Mouse (Mus musculus): ENCODE data around the gene Slc7a1. TPM values are rescaled to one million over a fixed set of nuclear protein-coding genes. Genes with fewer than 3 reads are reported as not detected.
A peak's percentile ranks its signal among the peaks of the same experiment; 100 is the strongest.

The Slc7a1 gene
- total and polyA plus RNA-seq, 3 experiments: 30.8 to 82.5 (median 72.9) TPM

DNA sequence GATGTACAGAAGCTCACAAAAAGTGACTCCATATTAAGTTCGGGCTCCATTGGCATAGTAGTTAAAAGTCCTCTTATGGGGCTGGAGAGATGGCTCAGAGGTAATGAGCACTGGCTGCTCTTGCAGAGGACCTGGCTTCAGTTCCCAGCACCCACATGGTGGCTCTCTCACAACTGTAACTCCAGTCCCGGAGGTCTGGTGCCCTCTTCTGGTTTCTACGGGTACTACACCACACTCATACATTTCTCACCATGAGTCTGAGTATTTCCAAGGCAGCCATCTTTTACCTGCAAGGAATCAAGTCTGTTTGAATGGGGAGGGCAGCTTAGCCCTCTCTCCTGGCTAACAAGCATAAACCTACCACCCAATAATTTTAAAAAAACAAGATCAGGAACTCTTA lies 30.5 kb downstream of the Slc7a1 start:
- DNase-seq: no peak

GRCm38 (mm10) chr5:148367816-148368215 lies 31.9 kb downstream of the Slc7a1 start:
- DNase-seq: peak; percentile 61

DNA sequence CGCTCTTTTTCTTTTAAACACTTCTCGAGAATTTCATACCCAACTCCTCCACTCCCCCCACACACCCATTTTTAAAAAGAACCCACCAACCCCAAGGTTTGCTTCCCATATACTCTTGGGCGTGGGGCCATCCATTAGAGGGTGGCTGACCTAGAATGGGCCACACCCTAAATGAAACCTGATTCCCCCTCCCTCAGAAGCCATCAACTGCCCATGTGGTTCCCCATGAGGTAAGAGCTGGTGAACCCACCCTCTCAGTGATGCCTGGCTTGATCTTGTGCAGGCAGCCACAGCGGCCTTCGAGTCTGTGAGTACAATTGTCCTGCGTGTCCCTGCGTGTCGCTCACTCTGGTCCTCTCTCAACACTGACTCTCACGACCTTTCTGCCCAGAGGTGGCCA lies 33.2 kb downstream of the Slc7a1 start:
- DNase-seq: no peak

GRCm38 (mm10) chr5:148363441-148364113 lies 36.1 kb downstream of the Slc7a1 start:
- DNase-seq: no peak

GRCm38 (mm10) chr5:148362296-148362695 lies 37.4 kb downstream of the Slc7a1 start:
- DNase-seq: no peak

DNA sequence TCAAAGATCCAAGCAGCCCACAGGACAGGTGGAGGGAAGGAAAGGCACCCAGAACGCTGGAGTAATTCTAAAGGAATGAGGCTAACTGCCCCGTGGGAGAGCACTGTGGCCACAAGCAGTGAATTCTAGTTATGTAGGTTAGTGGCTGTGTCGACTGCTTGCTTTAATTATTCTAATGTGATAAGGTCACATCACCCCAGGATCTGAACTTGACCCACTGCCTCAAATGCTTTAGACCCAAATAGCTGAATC lies 38.0 kb downstream of the Slc7a1 start:
- no peak for DNase-seq

- peak; percentile 88 for DNase-seq
Measured at GRCm38 (mm10) chr5:148360922-148361758, 38.6 kb downstream of the Slc7a1 start.

DNA sequence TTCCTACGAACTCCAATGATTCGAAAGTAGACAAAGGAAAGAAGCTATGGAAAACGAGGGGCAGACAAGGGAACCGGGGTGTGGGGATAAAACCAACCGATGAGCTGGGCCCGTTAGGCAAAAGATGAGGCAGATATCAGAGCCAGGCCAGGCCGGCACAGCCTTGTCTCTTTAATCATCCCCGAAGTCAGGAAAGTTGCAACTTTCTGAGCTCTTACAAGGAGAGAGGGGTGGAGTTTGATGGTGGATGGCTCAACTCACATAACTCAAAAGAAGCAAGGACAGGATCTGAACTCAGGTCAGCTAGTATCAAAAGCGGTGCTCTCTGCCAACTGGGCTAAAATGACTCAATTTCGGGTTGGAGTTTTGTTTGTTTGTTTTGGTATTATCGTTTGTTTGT lies 40.6 kb downstream of the Slc7a1 start:
- peak; percentile 66 for DNase-seq

GRCm38 (mm10) chr5:148357168-148357567 lies 42.5 kb downstream of the Slc7a1 start:
- no peak for DNase-seq

DNA sequence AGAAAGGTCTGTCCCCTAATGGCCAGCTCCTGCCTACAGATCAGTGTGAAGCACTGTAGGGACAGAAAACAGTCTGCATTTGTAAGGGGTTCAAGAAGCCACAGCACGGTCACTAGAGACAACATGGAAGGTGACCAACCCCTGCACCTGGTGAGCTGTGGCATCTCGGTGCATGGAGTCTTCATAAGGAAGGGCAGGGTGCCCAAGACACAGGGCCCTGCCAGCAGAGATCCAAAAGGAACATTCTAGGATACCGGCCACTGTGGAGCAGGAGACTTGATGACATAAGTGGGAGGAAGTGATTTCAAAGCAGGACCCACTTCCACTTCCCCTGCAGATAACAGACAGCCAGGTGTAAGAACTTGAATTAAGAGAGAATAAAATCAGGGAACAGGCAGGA lies 43.9 kb downstream of the Slc7a1 start:
- no peak for DNase-seq

DNA sequence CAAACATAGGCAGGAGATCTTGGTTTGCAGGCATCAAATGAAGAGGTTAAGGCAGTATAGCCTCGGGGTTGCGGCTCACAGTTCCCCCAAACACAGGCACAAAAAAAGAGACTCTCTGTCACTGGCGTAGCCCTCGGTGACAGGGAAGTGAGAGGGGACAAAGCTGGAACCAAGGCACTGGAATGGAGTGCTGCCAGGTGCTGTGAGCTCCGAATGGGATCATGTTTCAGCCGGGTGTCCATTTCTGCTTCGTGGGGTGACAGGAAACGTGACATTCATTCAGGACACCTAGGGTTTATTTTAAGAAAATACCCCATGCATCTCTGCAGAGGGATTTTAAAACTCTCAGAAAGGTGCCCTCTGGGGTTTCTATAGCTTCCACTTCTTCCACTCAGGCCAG lies 45.2 kb downstream of the Slc7a1 start:
- DNase-seq: no peak

GRCm38 (mm10) chr5:148353429-148353828 lies 46.3 kb downstream of the Slc7a1 start:
- no peak for DNase-seq

GRCm38 (mm10) chr5:148349327-148350011 lies 50.2 kb downstream of the Slc7a1 start:
- peak; percentile 71 for DNase-seq

DNA sequence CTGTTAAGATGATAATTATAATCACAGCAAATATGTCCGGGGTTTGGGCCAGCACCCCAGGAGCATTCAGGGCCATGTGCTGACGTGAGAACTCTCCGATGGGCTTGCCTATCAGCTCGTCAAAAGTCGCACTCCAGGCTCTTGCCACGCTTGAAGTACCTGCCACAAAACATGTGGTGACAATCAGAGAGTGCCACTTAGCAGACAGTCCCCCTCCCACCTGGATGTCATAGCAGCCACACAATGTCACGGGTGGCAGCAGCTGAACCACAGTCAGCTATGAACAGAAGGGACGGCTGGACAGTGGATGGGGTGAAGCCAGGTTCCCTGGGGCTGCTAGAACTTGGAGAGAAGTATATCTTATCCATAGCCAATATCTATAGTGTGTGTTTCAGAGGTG lies 51.6 kb downstream of the Slc7a1 start:
- DNase-seq: no peak

DNA sequence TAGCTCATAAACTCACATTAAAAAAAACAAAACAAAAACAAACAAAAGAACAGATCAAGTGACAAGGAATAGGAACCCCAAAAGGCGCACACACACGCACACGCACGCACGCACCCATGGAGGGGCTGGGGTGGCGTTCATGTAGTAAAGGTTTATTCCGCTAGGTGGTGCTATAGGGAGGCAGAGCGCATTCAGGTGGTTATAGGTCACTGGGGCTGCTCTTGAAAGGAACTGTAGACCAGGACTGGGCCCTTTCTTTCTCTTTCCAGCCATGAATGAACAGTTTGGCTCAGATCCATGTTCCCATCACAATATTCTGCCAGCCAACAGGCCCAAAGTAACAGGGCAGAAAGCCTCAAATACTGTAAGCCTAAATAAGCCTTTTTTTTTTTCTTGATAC lies 53.2 kb downstream of the Slc7a1 start:
- DNase-seq: no peak

GRCm38 (mm10) chr5:148344374-148344773 lies 55.3 kb downstream of the Slc7a1 start:
- no peak for DNase-seq

DNA sequence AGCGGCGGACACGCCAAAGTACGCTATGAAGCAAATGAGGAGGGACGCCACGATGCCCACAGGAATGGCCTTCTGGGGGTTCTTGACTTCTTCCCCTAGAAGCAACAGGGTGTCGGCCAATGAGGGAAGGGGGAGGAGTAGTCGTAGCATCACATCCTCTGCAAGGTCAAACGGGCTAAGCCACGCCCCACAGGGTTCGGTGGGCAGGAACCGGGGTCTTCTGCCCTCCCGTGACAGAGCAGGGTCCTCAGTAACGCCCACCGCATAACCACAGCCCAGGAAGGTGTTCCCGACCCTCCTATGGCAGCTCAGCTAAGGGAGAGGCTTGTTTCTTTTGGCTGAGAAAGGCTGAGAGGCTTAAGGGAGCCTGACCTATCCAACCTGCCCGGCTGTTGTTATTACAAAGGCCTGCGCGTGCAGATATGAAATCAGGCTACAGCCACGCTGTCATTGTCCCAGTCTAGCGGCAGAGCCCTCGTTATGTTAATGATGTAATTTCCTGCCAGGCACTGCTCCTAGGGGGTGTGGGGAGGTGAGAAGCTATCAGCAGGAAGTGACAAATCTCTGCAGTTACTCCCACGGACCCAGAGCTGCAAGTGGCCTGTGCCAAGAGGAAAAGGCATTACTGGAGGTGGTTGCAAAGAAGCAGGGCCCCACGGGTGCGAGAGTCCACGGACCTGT lies 57.5 kb downstream of the Slc7a1 start:
- DNase-seq: peak; percentile 50

DNA sequence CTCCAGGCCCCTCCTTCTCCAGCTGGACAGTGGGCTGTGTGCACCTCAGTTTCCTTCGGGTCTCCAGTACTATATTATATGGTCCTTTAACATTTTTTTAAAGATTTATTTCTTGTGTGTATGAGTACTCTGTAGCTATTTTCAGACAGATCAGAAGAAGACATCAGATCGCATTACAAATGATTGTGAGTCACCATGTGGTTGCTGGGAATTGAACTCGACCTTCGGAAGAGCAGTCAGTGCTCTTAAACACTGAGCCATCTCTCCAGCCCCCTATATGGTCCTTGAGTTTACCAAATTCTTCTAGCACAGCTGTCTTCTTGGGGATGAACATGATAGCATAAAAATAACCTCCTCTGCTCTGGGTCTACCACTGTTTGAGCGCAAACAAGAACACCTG lies 60.6 kb downstream of the Slc7a1 start:
- DNase-seq: peak; percentile 54

- peak; percentile 76 for DNase-seq
Measured at GRCm38 (mm10) chr5:148332622-148332974, 67.1 kb downstream of the Slc7a1 start.

GRCm38 (mm10) chr5:148331926-148332621 lies 67.6 kb downstream of the Slc7a1 start:
- DNase-seq: no peak

DNA sequence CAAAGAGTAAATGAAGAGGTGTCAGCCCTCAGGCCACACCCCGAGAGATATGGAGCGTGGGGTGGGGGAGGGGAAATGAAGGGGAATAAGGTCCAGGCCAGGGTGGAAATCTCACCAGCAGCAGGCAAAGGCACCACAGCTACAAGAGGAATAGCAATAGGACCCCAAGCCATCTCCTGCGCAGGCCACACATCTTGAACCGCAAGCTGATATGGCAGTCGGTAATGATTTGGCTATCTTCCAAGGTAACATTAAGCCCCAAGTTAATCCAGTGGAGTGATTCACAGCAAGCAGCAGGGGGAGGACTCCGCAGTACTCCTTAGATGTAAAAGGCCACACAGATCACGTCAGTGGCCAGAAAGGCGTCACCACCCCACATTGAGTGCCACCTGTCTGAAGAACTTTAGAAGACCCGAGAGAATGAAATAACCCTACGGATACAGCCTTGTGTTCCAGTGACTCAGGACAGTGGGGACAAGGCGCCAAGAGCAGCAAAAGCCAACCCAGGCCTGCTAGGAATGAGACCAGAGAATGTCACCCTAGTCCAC lies 68.4 kb downstream of the Slc7a1 start:
- peak; percentile 29 for DNase-seq

- DNase-seq: no peak
Measured at GRCm38 (mm10) chr5:148328982-148329381, 70.7 kb downstream of the Slc7a1 start.

All from adrenal gland, adult 2 months (tissue).